Mouse (Mus musculus) liver, embryonic 13.5 days (tissue): ENCODE data around the gene Gm6034. TPM values are rescaled to one million over a fixed set of nuclear protein-coding genes. Genes with fewer than 3 reads are reported as not detected.
"Not testable (repeated sequence)": the region's sequence is repeated elsewhere in the genome, so short reads cannot be mapped to it uniquely, and the experiment has no call there.

ENCODE experiments used
- ATAC-seq: fragments of 200-750 bp; cut with Nextera tagmentation; 2 replicates; pipeline ENCODE4 v1.8.0; 2017; ENCODE audit warnings: low read depth, mild to moderate bottlenecking, moderate number of reproducible peaks, moderate library complexity
- DNase-seq: peaks from one replicate; pipeline ENCODE4 v3.0.0; 2022
- H3K27ac ChIP-seq: fragments of 300-500 bp; sonication (generic); 2 replicates; pipeline ENCODE4 v1.5.1; 2015; ENCODE audit warnings: moderate library complexity, mild to moderate bottlenecking, inconsistent platforms
- H3K27me3 ChIP-seq: fragments of 300-500 bp; sonication (generic); 2 replicates; pipeline ENCODE4 v1.6.1; 2015; ENCODE audit warnings: mild to moderate bottlenecking, inconsistent platforms
- H3K36me3 ChIP-seq: fragments of 300-500 bp; sonication (generic); 2 replicates; pipeline ENCODE4 v1.6.1; 2015; ENCODE audit warnings: mild to moderate bottlenecking, inconsistent platforms
- H3K4me1 ChIP-seq: fragments of 300-500 bp; sonication (generic); replicated peaks from 2 replicates; pipeline ENCODE4 v1.6.1; 2015; ENCODE audit warnings: inconsistent platforms
- H3K4me2 ChIP-seq: fragments of 300-500 bp; sonication (generic); 2 replicates; pipeline ENCODE4 v1.6.1; 2015; ENCODE audit warnings: inconsistent platforms, mild to moderate bottlenecking, moderate library complexity
- H3K4me3 ChIP-seq: fragments of 300-500 bp; sonication (generic); replicated peaks from 2 replicates; pipeline ENCODE4 v1.5.1; 2015; ENCODE audit warnings: mild to moderate bottlenecking, inconsistent platforms
- H3K9ac ChIP-seq: fragments of 300-500 bp; sonication (generic); 2 replicates; pipeline ENCODE4 v1.6.1; 2015; ENCODE audit warnings: mild to moderate bottlenecking, inconsistent platforms
- H3K9me3 ChIP-seq: fragments of 300-500 bp; sonication (generic); replicated peaks from 2 replicates; pipeline ENCODE4 v1.6.1; 2016; ENCODE audit warnings: inconsistent platforms
- WGBS: fragments of 180-500 bp; shearing (Covaris S2); methylation state at CpG from one replicate; pipeline ENCODE4 v1.1.7; 2015; ENCODE audit not compliant: insufficient replicate concordance; 5-methylcytosine and 5-hydroxymethylcytosine counted together
- polyA plus RNA-seq: library from polyadenylated mRNA; unstranded; fragments of >200 nt; fragmentation: Nextera tagmentation; extraction: Ambion mirVana; gene quantifications from 2 replicates; pipeline ENCODE4 v1.2.1, GENCODE M21; 2015

Gm6034 gene
- polyA plus RNA-seq, 1 experiment from 2014 or later = not detected

DNA sequence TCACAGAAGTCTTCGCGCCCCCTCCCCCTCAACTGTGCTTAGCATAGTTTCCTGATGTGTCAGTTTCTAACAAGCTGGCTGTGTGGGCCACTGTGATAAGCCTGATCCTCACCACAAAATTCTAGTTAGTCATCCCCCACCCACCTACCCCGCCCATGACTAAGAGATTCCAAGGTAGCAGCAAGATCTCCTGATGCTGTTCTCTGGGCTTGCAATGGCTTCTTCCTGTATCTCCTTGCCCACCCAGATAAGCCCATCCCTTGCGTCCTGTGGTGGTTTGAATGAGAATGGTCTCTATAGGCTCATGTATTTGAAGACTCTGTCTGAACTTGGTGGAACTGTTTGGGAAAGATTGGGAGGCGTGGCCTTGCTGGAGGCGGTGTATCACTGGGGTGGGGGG, 40.8 kb upstream of the Gm6034 start:
- H3K27ac ChIP-seq = peak overlapping the region; percentile 92
- ATAC-seq (peak; percentile 86), DNase-seq (peak; percentile 83)
- peaks cover 27% of the 10 kb centered on the region for H3K9me3 ChIP-seq
- H3K27me3 ChIP-seq = no peaks in the 10 kb centered on the region
- H3K4me1 ChIP-seq = peaks cover 65% of the 10 kb centered on the region
- peaks cover 59% of the 10 kb centered on the region for H3K36me3 ChIP-seq
- H3K9ac ChIP-seq = no peak overlapping the region
- WGBS = 52% methylated on average over 6 of the region's 6 CpGs
- H3K4me2 ChIP-seq = peak overlapping the region; percentile 58
- H3K4me3 ChIP-seq = peak overlapping the region; percentile 12; the same call in 1 of the 2 replicates

GRCm38 (mm10) chr17:36003331-36003730, 39.4 kb upstream of the Gm6034 start:
- no peak overlapping the region for H3K4me3 ChIP-seq
- H3K4me2 ChIP-seq = no peak overlapping the region
- H3K9ac ChIP-seq = no peak overlapping the region
- DNase-seq (no peak), ATAC-seq (no peak)
- peaks cover 60% of the 10 kb centered on the region for H3K36me3 ChIP-seq
- no peaks in the 10 kb centered on the region for H3K27me3 ChIP-seq
- H3K4me1 ChIP-seq = peaks cover 52% of the 10 kb centered on the region
- 82% methylated on average over 7 of the region's 7 CpGs for WGBS
- peaks cover 27% of the 10 kb centered on the region for H3K9me3 ChIP-seq
- H3K27ac ChIP-seq = no peak overlapping the region

DNA sequence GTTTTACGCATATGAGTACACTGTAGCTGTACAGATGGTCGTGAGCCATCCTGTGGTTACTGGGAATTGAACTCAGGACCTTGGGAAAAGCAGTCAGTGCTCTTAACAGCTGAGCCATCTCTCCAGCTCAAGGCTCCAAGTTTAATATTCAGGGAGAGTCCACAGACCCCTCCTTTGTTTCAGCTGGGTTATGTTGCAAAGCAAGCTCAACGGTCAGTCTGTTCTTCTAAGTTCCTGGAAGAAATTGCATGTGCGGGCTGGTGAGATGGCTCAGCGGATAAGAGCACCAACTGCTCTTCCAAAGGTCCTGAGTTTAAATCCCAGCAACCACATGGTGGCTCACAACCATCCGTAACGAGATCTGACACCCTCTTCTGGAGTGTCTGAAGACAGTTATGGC, 38.4 kb upstream of the Gm6034 start:
- Histone ChIP-seq H3K9me3 (peaks cover 27% of the 10 kb centered on the region), H3K4me1 (peaks cover 41% of the 10 kb centered on the region), H3K36me3 (peaks cover 58% of the 10 kb centered on the region)
- not testable (repeated sequence) for H3K4me2 ChIP-seq, H3K27me3 ChIP-seq, H3K27ac ChIP-seq, DNase-seq, H3K9ac ChIP-seq, ATAC-seq, H3K4me3 ChIP-seq
- WGBS = 87% methylated on average over 7 of the region's 7 CpGs

DNA sequence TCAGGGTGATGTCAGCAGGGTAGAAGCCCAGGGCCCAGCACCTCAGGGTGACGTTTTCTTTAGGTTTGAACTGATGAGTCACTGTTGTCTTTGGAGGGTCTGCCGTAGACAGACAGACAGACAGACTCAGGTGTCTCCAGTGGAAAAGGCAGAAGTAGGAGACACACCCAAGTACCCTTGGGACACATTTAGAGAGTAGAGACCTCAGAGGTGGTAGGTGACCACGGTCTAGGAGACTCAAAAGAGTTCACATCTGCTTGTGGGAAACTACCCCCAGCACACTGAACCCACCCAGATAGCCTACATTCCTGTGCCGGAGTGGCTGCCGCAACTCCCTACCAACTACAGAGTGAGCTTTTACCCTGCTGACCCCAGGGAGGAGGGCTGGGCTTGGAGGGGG, 27.8 kb upstream of the Gm6034 start:
- H3K4me3 ChIP-seq = no peak overlapping the region
- no peak for ATAC-seq

GRCm38 (mm10) chr17:36017046-36017445, 25.7 kb upstream of the Gm6034 start:
- Histone ChIP-seq H3K4me2 (peak overlapping the region; percentile 66), H3K9ac (no peak overlapping the region), H3K27ac (no peak overlapping the region), H3K4me1 (peaks cover 59% of the 10 kb centered on the region), H3K9me3 (no peaks in the 10 kb centered on the region), H3K4me3 (no peak overlapping the region), H3K27me3 (no peaks in the 10 kb centered on the region), H3K36me3 (peaks cover 48% of the 10 kb centered on the region)
- no peak for ATAC-seq
- 80% methylated on average over 5 of the region's 5 CpGs for WGBS
- DNase-seq = no peak

More for the DNA sequence above, 27.8 kb upstream of the Gm6034 start:
- Histone ChIP-seq H3K9me3 (no peaks in the 10 kb centered on the region), H3K27ac (no peak overlapping the region), H3K36me3 (peaks cover 42% of the 10 kb centered on the region), H3K27me3 (no peaks in the 10 kb centered on the region), H3K4me1 (peaks cover 40% of the 10 kb centered on the region), H3K9ac (no peak overlapping the region), H3K4me2 (no peak overlapping the region)
- no peak for DNase-seq
- WGBS = 86% methylated on average over 5 of the region's 5 CpGs

DNA sequence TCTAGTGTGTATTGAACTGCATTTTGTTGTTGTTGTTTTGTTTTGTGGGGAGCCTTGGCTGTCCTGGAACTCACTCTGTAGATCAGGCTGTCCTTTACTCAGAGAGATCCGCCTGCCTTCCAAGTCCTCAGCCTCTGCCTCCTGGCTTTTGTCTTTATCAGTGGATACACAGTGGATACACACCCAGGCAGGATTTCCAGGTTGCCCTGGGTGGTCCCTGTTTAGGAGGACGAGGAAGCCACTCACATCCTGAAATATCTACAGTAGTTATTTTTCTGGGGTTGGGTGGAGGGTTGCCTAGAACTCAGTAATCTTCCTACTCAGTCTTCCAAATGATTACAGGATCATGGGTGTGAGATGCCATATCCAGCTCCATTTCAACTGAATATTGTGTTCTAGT, 23.8 kb upstream of the Gm6034 start:
- ATAC-seq (no peak), DNase-seq (no peak)
- Histone ChIP-seq H3K27ac (peak overlapping the region; percentile 93), H3K9ac (peak overlapping the region; percentile 73), H3K4me1 (peaks cover 78% of the 10 kb centered on the region), H3K36me3 (peaks cover 47% of the 10 kb centered on the region), H3K4me3 (peak overlapping the region; percentile 62), H3K27me3 (no peaks in the 10 kb centered on the region), H3K4me2 (peak overlapping the region; percentile 66), H3K9me3 (no peaks in the 10 kb centered on the region)
- WGBS = 30% methylated on average over 2 of the region's 2 CpGs

GRCm38 (mm10) chr17:36019519-36019918, 23.2 kb upstream of the Gm6034 start:
- Histone ChIP-seq H3K4me1 (peaks cover 83% of the 10 kb centered on the region), H3K4me2 (peak overlapping the region; percentile 66), H3K27ac (peak overlapping the region; percentile 93), H3K9me3 (no peaks in the 10 kb centered on the region), H3K36me3 (peaks cover 42% of the 10 kb centered on the region), H3K9ac (peak overlapping the region; percentile 73), H3K27me3 (no peaks in the 10 kb centered on the region), H3K4me3 (peak overlapping the region; percentile 62)
- ATAC-seq (no peak), DNase-seq (no peak)
- 51% methylated on average over 3 of the region's 3 CpGs for WGBS

- whole genome bisulfite sequencing = 15% methylated on average over 15 of the region's 15 CpGs
- no peaks in the 10 kb centered on the region for H3K27me3 ChIP-seq
- DNase-seq = peak; percentile 82
- peak; percentile 83 for ATAC-seq
- peaks cover 91% of the 10 kb centered on the region for H3K4me1 ChIP-seq
- H3K36me3 ChIP-seq = peaks cover 33% of the 10 kb centered on the region
- H3K4me2 ChIP-seq = peak within 1 kb of the TSS; percentile 66
- H3K4me3 ChIP-seq = peak within 1 kb of the TSS; percentile 62
- no peaks in the 10 kb centered on the region for H3K9me3 ChIP-seq
- H3K27ac ChIP-seq = peak within 1 kb of the TSS; percentile 93
- H3K9ac ChIP-seq = peak within 1 kb of the TSS; percentile 73
These were observed 22.3 kb upstream of the Gm6034 start, which contains the start of gene H2-T24 for GRCm38 (mm10) chr17:36020191-36021073. Gene H2-T24, minus strand, starts transcription at chr17:36020560.

DNA sequence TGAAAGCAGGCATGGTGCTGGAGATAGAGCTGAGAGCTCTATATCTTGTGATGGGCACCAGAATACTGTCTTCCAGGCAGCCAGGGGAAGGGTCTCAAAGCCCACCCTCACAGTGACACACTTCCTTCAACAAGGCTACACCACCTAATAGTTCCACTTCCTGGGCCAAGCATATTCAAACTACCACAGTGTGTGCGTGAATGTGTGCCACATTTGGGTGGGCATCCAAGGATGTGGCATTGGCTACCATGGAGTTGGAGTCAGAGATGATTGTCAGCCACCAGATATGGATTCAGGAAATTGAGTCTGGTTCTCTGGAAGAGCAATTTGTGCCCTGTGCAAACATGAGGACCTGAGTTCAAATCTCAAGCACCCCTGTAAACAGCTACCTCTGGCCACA, 21.5 kb upstream of the Gm6034 start:
- Histone ChIP-seq H3K4me1 (peaks cover 82% of the 10 kb centered on the region), H3K36me3 (peaks cover 24% of the 10 kb centered on the region), H3K27me3 (no peaks in the 10 kb centered on the region), H3K9me3 (no peaks in the 10 kb centered on the region), H3K4me3 (peak overlapping the region; percentile 62), H3K9ac (peak overlapping the region; percentile 73), H3K27ac (peak overlapping the region; percentile 93), H3K4me2 (peak overlapping the region; percentile 66)
- ATAC-seq = no peak
- no peak for DNase-seq
- 74% methylated on average over 1 of the region's 1 CpGs for WGBS

DNA sequence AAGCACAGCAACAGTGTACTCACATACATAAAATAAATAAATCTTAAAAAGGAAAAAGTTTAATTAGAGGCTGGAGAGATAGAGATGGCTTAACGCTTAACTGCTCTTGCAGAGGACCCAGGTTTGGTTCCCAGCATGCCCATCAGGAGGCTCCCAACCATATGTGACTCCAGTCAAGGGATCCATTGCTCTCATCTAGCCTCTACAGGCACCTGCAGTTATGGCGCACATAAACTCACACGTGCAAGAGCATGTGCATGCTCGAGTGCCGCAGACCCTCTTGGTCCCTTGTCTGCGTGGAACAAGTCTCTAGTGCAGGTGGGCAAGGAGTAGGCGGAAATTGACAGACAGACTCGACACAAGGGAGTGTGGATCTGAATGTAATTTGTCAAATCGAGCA, 20.7 kb upstream of the Gm6034 start:
- Histone ChIP-seq H3K27ac (no peak overlapping the region; the same call in 1 of the 2 replicates), H3K4me1 (peaks cover 78% of the 10 kb centered on the region)

GRCm38 (mm10) chr17:36022922-36023321, 19.8 kb upstream of the Gm6034 start:
- Histone ChIP-seq H3K9me3 (no peaks in the 10 kb centered on the region), H3K9ac (no peak overlapping the region), H3K4me1 (peaks cover 71% of the 10 kb centered on the region), H3K36me3 (peaks cover 8% of the 10 kb centered on the region), H3K4me3 (no peak overlapping the region), H3K27me3 (no peaks in the 10 kb centered on the region), H3K27ac (peak overlapping the region; percentile 35), H3K4me2 (peak overlapping the region; percentile 31; the same call in 1 of the 2 replicates)
- ATAC-seq (no peak), DNase-seq (no peak)
- WGBS = 85% methylated on average over 6 of the region's 6 CpGs

More for the DNA sequence above, 20.7 kb upstream of the Gm6034 start:
- Histone ChIP-seq H3K4me2 (no peak overlapping the region), H3K4me3 (no peak overlapping the region), H3K9ac (no peak overlapping the region), H3K27me3 (no peaks in the 10 kb centered on the region), H3K36me3 (peaks cover 16% of the 10 kb centered on the region), H3K9me3 (no peaks in the 10 kb centered on the region)
- 81% methylated on average over 9 of the region's 9 CpGs for WGBS
- DNase-seq (no peak), ATAC-seq (no peak)
